Mouse (Mus musculus) CD4-positive, CD25-positive, alpha-beta regulatory T cell, adult 9 weeks (primary cell): ENCODE measurements around the gene Tnni3k. TPM values are rescaled to one million over a fixed set of nuclear protein-coding genes. Genes with fewer than 3 reads are reported as not detected.

ENCODE experiments used
- polyA plus RNA-seq: library from polyadenylated mRNA; unstranded; fragments of 100-300 nt; shearing (Covaris generic); gene quantifications from one replicate; pipeline ENCODE4 v1.2.1, GENCODE M21; 2017

Gene Tnni3k
- polyA plus RNA-seq = not detected

GRCm38 (mm10) chr3:155055231-155055916 lies at the start of gene Tnni3k:
Gene Tnni3k (minus strand): TSS chr3:155055407.

GRCm38 (mm10) chr3:155093116-155093956 lies 38.1 kb upstream of the Tnni3k start, which contains the start of the genes Fpgt and Lrriq3:
Gene Fpgt (minus strand): TSS chr3:155093403.
Gene Lrriq3 (plus strand): TSS chr3:155093434.

Other genes starting within 250 kb of the Tnni3k start
- gene Fpgt, start 38.0 kb upstream of the Tnni3k start, polyA plus RNA-seq = 45.7 TPM
- gene Lrriq3, start 38.0 kb upstream of the Tnni3k start, polyA plus RNA-seq = 0.15 TPM